Mouse (Mus musculus) lung, postnatal 0 days (tissue): ENCODE results near the gene Larp4b.

ENCODE experiments used
- CTCF ChIP-seq: IDR thresholded peaks from 2 replicates; pipeline ENCODE4 v1.5.1; 2016; ENCODE audit warnings: antibody characterized with exemption, mild to moderate bottlenecking
- EP300 ChIP-seq: IDR thresholded peaks from 2 replicates; pipeline ENCODE4 v1.6.1; 2016; ENCODE audit warnings: antibody characterized with exemption, mild to moderate bottlenecking, control low read depth

DNA sequence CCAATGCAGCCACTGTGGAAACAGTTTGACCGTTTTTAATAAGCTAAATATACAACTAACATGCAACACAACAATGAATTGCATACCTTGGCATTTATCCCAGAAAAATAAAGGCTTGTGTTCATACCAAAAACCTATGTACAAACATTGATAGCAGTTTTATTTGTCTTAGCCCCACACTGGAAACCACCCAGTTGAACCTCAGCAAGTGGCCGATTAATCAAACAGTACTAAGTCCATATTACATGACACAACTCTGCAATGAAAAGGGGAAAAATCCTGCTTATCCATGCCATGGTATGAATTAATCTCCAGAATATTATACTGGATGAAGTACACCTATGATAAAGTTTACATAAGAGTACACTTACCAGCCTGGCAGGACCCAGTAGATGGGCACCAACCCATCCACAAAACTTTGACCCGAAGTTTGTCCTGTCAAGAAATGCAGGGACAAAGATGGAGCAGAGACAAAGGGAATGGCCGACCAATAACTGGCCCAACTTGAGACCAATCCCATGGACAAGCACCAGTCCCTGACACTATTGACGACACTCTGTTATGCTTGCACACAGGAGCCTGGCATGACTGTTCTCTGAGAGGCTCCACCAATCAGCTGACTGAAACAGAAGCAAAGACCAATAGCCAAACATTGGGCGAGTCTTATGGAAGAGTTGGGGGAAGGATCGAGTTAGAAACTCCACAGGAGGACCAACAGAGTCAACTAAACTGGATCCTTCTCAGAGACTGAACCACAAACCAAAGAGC is 17.7 kb upstream of the Larp4b start:
- TF ChIP-seq CTCF (no peak), EP300 (no peak)
